Mouse (Mus musculus): ENCODE data around the gene Nfkb2.

GRCm38 (mm10) chr19:46287566-46287965 is 16.6 kb upstream of the Nfkb2 start:
- no peak for TF ChIP-seq MYOG (IDR thresholded peaks at IDR 0.05; ENCODE audit: control insufficient read depth in 1 of 3, insufficient read depth in 1 of 3, insufficient read length in 2 of 3, low read depth in 2 of 3)
- TF ChIP-seq TCF12 (IDR thresholded peaks at IDR 0.05; ENCODE audit: insufficient read depth, poor library complexity, severe bottlenecking): no peak
- no peak for TF ChIP-seq POLR2A (IDR thresholded peaks at IDR 0.05; ENCODE audit: insufficient read length, low read depth)
